Mouse (Mus musculus) lung, postnatal 0 days (tissue): ENCODE measurements around the gene Immp2l.

Experiments
- CTCF ChIP-seq: IDR thresholded peaks from 2 replicates; pipeline ENCODE4 v1.5.1; 2016; ENCODE audit warnings: antibody characterized with exemption, mild to moderate bottlenecking
- EP300 ChIP-seq: IDR thresholded peaks from 2 replicates; pipeline ENCODE4 v1.6.1; 2016; ENCODE audit warnings: antibody characterized with exemption, mild to moderate bottlenecking, control low read depth

DNA sequence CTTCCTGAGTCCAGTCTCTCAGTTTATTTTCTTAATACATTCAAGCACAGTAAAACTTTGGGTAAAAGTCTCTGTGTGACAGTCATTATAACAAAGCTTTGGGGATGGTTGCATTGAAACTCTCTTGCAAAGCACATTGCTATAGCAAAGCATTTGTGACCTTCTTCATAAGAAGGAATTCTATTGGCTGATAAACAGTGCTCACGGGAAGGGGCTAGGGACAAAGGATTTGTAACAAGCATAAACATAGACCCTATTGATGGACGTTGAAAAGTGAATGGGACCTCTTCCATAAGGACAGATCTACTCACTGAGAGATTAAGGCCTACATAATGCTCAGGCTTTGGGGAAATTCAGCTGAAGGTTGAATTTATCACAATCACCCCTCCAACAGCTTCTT is 85.1 kb downstream of the Immp2l start:
- TF ChIP-seq CTCF (no peak), EP300 (no peak)
